Mouse (Mus musculus): ENCODE results near the gene Frrs1.

Gene Frrs1

DNA sequence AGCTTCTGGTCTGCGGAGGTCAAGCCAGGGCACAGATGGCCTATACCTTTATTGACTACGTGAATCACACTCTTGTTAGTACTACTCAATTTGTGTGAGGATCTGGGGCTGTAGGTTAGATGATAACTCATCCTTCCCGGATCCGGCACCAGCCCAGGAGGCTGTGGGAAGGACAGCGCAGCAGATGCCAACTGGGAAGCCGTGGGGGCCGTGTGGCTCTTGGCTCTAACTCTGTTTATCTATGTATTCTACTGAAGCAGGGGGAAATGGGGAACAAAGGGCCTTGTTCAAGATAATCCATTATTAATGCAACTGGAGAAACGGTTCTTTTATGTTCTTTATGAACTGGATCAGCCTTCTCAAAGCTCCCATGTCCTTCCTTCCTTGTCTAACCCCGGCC, 47.3 kb downstream of the Frrs1 start:
- DNase-seq (ENCODE audit: low read depth, low spot score), result no peak

- no peak for DNase-seq (ENCODE audit: low read depth, low spot score)
Observed at GRCm38 (mm10) chr3:116914374-116914773, 55.1 kb downstream of the Frrs1 start.

DNA sequence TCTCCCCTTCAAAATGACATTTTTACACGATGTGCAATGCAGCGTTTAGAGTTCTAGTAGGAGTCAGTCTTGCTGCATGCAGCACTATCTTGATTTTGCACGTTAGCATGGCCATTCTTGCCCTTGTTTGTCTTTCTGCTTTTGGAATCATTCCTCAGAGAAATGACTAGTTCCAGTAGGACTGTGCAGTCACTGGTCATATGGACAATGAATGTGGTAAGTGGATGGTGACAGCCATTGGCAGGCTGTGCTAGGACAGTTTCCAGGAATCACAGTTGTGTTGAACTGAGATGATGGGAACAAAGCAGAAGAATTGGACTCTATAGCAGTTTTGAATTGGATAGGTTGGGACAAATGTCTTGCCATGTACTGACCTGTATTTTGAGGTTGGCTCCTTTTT, 55.7 kb downstream of the Frrs1 start:
- no peak for DNase-seq (ENCODE audit: low read depth, low spot score)

DNA sequence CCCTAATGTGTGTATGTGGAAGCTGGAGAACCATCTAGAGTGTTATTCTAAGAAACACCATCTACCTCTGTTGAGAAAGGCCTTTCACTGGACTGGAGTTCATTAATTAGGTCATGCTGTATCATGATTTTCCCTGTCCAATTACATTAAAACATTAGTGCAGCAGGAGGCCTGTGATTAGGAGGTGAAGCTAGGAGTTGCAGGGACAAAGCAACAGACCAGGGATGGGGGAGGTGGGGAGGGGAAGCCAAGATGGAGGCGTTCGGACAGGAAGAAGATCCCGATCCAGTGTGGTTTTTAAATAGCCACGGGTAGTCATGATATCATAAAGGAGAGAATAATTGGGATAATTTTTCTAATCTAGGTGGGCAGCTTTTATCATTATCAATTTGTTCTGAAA, 57.8 kb downstream of the Frrs1 start:
- DNase-seq (ENCODE audit: low read depth, low spot score), result no peak

- DNase-seq (ENCODE audit: low read depth, low spot score), result no peak
Observed at GRCm38 (mm10) chr3:116921535-116921934, 62.3 kb downstream of the Frrs1 start.

- DNase-seq (ENCODE audit: low read depth, low spot score), result no peak
Observed at GRCm38 (mm10) chr3:116923042-116923441, 63.8 kb downstream of the Frrs1 start.

- peak; percentile 19 for DNase-seq (ENCODE audit: low read depth, low spot score)
Observed at GRCm38 (mm10) chr3:116928994-116929393, 69.7 kb downstream of the Frrs1 start.

DNA sequence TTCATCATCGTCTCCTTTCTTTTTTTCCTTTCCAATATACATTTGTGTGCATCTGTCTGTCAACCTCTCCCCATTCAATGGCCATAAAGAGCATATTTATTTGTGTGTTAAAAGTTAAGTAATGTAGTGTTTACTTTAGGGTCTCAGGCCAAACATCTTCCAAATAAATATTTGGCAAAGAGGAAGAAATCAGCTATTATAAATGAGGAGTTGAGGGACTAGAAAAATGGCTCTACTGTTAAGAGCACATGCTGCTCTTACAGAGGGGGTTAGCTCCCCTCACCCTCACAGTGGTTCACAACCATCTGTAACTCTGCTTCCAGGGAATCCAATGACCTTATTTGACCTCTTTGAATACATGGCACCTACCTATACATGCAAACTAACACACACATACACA, 73.9 kb downstream of the Frrs1 start:
- DNase-seq (ENCODE audit: low read depth, low spot score), result no peak

DNA sequence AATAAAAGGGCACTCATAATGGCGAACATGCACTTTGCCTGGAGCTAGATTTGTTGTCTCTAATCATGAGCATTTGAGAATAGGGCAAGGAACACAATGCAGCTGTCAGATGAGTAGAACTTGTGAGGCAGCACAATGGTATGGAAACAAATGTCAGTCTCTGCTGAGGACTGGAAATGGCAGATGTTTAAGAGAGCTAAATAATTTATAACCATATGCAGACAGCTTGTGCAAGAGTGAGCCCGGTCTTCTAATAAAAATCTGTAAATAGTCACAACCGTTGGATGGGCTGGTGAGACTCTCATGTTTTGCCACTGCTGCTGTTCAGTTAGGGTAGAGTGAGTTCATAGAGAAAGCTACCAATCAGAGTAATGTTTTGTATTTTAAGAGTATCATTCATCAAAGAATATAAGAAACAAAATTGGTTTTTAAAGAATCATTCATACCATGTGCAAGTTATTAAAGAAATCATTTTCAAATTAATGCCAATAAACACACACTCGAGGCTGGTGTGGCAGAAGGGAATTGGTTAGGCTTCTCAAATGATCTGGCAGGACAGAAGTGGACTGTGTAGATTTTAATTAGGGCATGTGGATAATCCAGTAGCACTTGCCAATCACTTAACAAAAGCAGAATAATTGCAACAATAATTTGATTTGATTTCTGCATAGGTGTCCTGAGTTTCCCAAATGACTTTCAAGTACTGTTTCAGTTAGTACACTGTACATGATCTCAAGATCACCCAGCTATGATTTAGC, 77.8 kb downstream of the Frrs1 start:
- no peak for DNase-seq (ENCODE audit: low read depth, low spot score)

- DNase-seq (ENCODE audit: low read depth, low spot score), result no peak
Observed at GRCm38 (mm10) chr3:116940804-116941558, 81.7 kb downstream of the Frrs1 start.

- DNase-seq (ENCODE audit: low read depth, low spot score), result no peak
Observed at GRCm38 (mm10) chr3:116941559-116942117, 82.4 kb downstream of the Frrs1 start.

GRCm38 (mm10) chr3:116942751-116943150, 83.5 kb downstream of the Frrs1 start:
- DNase-seq (ENCODE audit: low read depth, low spot score), result peak; percentile 16

DNA sequence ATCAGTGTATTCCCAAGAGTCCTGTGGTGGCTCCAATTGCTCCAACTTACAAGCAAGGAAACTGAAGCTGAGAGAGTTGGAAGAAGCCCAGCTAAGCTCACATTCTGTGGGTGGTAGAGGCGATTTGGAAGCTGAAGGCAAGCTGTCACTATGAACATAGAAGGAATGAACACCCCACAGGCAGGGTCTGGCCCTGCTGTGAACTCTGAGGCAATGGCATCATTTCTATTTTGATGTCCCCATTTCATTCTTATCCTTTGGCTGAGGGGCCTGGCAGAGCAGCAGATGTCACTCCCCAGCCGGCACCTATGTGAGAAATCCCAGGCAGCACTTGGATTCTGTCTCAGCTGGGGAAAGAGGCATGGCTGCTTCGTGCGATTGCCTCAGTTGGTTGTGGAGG, 84.2 kb downstream of the Frrs1 start:
- no peak for DNase-seq (ENCODE audit: low read depth, low spot score)

DNA sequence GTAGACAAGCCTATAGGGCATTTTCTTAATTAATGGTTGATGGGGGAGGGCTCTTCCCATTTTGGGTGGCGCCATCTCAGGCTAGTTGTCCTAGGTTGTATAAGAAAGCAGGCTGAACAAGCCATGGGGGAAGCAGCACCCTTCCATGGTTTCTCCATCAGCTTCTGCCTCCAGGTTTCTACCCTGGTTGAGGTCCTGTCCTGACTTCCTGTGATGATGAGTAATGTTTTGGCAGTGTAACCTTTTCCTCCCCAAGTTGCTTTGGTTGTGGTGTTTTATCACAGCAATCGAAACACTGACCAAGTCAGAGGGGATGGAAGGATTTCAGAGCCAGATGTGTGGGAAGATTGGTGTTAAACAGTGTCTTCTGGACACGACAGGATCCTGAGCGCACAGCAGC, 87.2 kb downstream of the Frrs1 start:
- no peak for DNase-seq (ENCODE audit: low read depth, low spot score)

DNA sequence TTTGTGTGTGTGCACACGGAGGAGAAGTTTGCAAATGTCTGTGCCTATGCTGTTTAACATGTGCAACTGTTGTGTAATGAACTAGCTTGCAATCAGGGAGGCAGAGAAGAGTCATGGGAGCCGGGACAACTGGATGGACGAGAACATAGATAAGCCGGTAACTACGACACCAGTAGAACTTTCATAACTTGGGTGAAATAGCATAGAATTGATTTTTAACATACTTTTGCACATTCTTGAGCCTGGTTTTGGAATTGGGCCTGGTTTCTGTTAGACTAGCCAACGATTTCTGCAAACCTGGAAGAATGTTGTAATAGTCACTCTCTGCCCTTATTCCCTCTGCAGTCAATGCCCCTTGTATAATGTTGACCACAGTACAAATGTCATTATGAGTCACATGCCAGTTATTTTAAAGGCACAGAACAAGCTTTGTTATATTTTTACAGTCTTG, 91.4 kb downstream of the Frrs1 start:
- no peak for DNase-seq (ENCODE audit: low read depth, low spot score)

DNA sequence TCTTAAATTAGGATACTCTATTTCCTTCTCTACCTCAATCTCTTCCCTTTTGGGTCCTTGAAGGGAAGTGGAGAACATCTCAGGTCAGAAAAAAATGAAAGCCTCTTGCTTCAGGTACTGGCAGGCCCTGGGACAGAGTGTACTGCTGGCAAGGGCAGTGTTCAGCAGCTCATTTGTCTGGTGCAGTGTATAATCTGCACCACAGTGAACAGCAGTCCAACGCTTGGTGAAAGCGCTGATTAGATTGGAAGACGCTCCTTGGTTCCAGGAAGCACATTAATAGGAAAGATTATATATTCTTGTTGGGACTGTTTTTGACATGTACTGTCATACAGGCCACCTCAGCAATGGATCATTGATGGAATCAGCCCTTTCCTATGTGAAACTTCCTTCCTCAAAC, 92.2 kb downstream of the Frrs1 start:
- DNase-seq (ENCODE audit: low read depth, low spot score), result no peak

- DNase-seq (ENCODE audit: low read depth, low spot score), result no peak
Observed at GRCm38 (mm10) chr3:116952242-116952899, 93.1 kb downstream of the Frrs1 start.

- DNase-seq (ENCODE audit: low read depth, low spot score), result no peak
Observed at GRCm38 (mm10) chr3:116953366-116953765, 94.1 kb downstream of the Frrs1 start.

DNA sequence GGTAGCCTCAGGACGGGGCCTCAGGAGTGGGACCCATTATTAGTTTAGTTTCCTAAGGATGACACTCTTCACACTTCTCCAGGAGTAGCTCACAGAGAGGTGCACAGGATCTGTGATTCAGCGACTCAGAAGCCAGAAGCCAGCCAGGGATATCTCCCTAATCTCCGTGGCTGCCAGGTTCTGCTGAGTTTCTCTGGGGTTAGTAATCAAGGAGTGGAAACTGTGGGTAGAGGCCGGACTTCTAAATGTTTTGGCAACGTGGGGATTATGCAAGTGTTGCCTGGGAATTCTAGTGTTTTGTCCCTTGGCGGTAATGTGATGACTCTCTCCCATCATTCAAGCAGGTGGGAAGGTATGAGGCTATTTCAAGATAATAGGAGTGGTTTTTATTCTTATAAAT, 95.8 kb downstream of the Frrs1 start:
- no peak for DNase-seq (ENCODE audit: low read depth, low spot score)

Data from mesoderm, embryonic 11.5 days (tissue).